8 mouse cellular contexts compared by ENCODE assay signal in the genomic region with DNA sequence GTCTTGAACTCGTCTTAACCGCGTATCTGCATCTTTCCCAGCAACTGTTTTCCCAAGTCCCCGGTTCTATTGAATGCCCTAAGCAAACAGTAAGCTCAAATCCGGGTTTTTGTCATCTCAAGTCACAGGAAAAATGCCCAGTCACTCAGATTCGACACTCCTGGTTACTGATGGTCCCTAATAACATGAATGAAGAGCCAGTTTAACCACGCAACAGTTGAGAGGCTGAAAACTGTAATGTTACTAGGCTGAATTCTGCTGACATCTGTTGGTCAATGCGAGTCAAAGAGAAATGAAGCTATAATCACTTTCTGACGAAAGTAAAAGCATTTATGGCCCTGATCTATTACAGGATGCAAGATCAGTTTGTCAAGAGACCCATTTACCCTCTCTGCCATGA. TPM values are rescaled to one million over a fixed set of nuclear protein-coding genes. Genes with fewer than 3 reads are reported as not detected.
A peak's percentile ranks its signal among the peaks of the same experiment; 100 is the strongest.
DNase-seq lines count a peak whose midpoint lies in the region; ATAC-seq lines count a peak whose summit lies in the region.

No protein-coding gene starts in this region.

- H3K27ac ChIP-seq in forebrain, embryonic 16.5 days (ENCODE audit: low read length), result peak overlapping the region; percentile 91
- H3K27ac ChIP-seq in limb, embryonic 12.5 days, result peak overlapping the region; percentile 97
- H3K27ac ChIP-seq in neural tube, embryonic 12.5 days, result peak overlapping the region; percentile 75

- DNase-seq in frontal cortex, postnatal 10 days (ENCODE audit: low spot score in 2 of 2), result no peak
- peak; percentile 18 for DNase-seq in thymus, postnatal 0 days (ENCODE audit: low spot score)
- no peak for DNase-seq in thymus, adult 18-20 months
- DNase-seq in adrenal gland, adult 18-20 months (ENCODE audit: low spot score in 2 of 2), result no peak

- H3K9ac ChIP-seq in forebrain, embryonic 16.5 days (replicated peaks; ENCODE audit: low read depth, low read length), result peak overlapping the region; percentile 86
- peak overlapping the region; percentile 86 for H3K9ac ChIP-seq in limb, embryonic 12.5 days (replicated peaks)
- peak overlapping the region; percentile 76 for H3K9ac ChIP-seq in neural tube, embryonic 12.5 days

- ATAC-seq in frontal cortex, adult (ENCODE audit: low TSS enrichment), result peak; percentile 33
- no peak for ATAC-seq in forebrain, embryonic 16.5 days
- no peak for ATAC-seq in limb, embryonic 12.5 days (ENCODE audit: insufficient number of reproducible peaks, insufficient read depth, low FRiP score, low TSS enrichment, low read depth)
- ATAC-seq in neural tube, embryonic 12.5 days (ENCODE audit: low FRiP score, low read depth), result no peak

- peaks cover 35% of the 10 kb centered on the region for H3K4me1 ChIP-seq in forebrain, embryonic 16.5 days (replicated peaks; ENCODE audit: control insufficient read depth, insufficient read depth, low read length)
- H3K4me1 ChIP-seq in limb, embryonic 12.5 days (replicated peaks), result peaks cover 17% of the 10 kb centered on the region
- H3K4me1 ChIP-seq in neural tube, embryonic 12.5 days, result peaks cover 26% of the 10 kb centered on the region; the same call in 1 of the 2 replicates

- 7% methylated on average over 9 of the region's 9 CpGs for WGBS in forebrain, embryonic 16.5 days
- 9% methylated on average over 9 of the region's 9 CpGs for WGBS in limb, embryonic 12.5 days
- WGBS in neural tube, embryonic 12.5 days, result 8% methylated on average over 9 of the region's 9 CpGs

- H3K4me3 ChIP-seq in forebrain, embryonic 16.5 days (replicated peaks; ENCODE audit: low read length), result peak overlapping the region; percentile 64
- peak overlapping the region; percentile 85 for H3K4me3 ChIP-seq in limb, embryonic 12.5 days (replicated peaks)
- H3K4me3 ChIP-seq in neural tube, embryonic 12.5 days, result peak overlapping the region; percentile 70

- peaks cover 18% of the 10 kb centered on the region for H3K36me3 ChIP-seq in forebrain, embryonic 16.5 days (ENCODE audit: control insufficient read depth, insufficient read depth)
- H3K36me3 ChIP-seq in limb, embryonic 12.5 days, result peaks cover 36% of the 10 kb centered on the region
- peaks cover 26% of the 10 kb centered on the region for H3K36me3 ChIP-seq in neural tube, embryonic 12.5 days

- H3K27me3 ChIP-seq in forebrain, embryonic 16.5 days (replicated peaks; ENCODE audit: control insufficient read depth, insufficient read depth, low read length), result no peaks in the 10 kb centered on the region
- no peaks in the 10 kb centered on the region for H3K27me3 ChIP-seq in limb, embryonic 12.5 days
- no peaks in the 10 kb centered on the region for H3K27me3 ChIP-seq in neural tube, embryonic 12.5 days (replicated peaks)

- no peaks in the 10 kb centered on the region for H3K9me3 ChIP-seq in forebrain, embryonic 16.5 days (ENCODE audit: control insufficient read depth, low read length)
- no peaks in the 10 kb centered on the region for H3K9me3 ChIP-seq in limb, embryonic 12.5 days
- no peaks in the 10 kb centered on the region for H3K9me3 ChIP-seq in neural tube, embryonic 12.5 days

- H3K4me2 ChIP-seq in forebrain, embryonic 16.5 days (ENCODE audit: low read length), result peak overlapping the region; percentile 84
- H3K4me2 ChIP-seq in limb, embryonic 12.5 days, result peak overlapping the region; percentile 74
- H3K4me2 ChIP-seq in neural tube, embryonic 12.5 days (replicated peaks), result peak overlapping the region; percentile 82

RNA-seq across cellular contexts. Expression of gene Zfp426, which starts 0.7 kb away (rescaled TPM):
- 14.7 and 18.1 TPM in 2 replicates for polyA plus RNA-seq in thymus, postnatal 0 days (2015; fragmentation: Nextera tagmentation; extraction: Ambion mirVana)
- 35.7 and 36.7 TPM in 2 replicates for polyA plus RNA-seq in forebrain, embryonic 16.5 days (2015; fragmentation: Nextera tagmentation; extraction: Ambion mirVana)
- 21.4 and 22.8 TPM in 2 replicates for polyA plus RNA-seq in limb, embryonic 12.5 days (2016; fragmentation: Nextera tagmentation; extraction: Ambion mirVana)
- 30.3 and 31.3 TPM in 2 replicates for polyA plus RNA-seq in neural tube, embryonic 12.5 days (2016; fragmentation: Nextera tagmentation; extraction: Ambion mirVana)
- total RNA-seq in adrenal gland, adult 18-20 months (2021), result 10 to 100 TPM; 20.4 to 20.9 TPM

RNA-seq across cellular contexts. Expression of gene Zfp266, which starts 27.9 kb away (rescaled TPM):
- polyA plus RNA-seq in thymus, postnatal 0 days (2015; fragmentation: Nextera tagmentation; extraction: Ambion mirVana), result 52.5 and 69.8 TPM in 2 replicates
- polyA plus RNA-seq in forebrain, embryonic 16.5 days (2015; fragmentation: Nextera tagmentation; extraction: Ambion mirVana), result 173 and 186 TPM in 2 replicates
- polyA plus RNA-seq in limb, embryonic 12.5 days (2016; fragmentation: Nextera tagmentation; extraction: Ambion mirVana), result 160 and 170 TPM in 2 replicates
- polyA plus RNA-seq in neural tube, embryonic 12.5 days (2016; fragmentation: Nextera tagmentation; extraction: Ambion mirVana), result 142 and 146 TPM in 2 replicates
- 10 to 100 TPM; 31.0 to 34.2 TPM for total RNA-seq in adrenal gland, adult 18-20 months (2021)

RNA-seq across cellular contexts. Expression of gene Zfp26, which starts 33.3 kb away (rescaled TPM):
- polyA plus RNA-seq in thymus, postnatal 0 days (2015; fragmentation: Nextera tagmentation; extraction: Ambion mirVana), result 15.4 and 16.3 TPM in 2 replicates
- 21.8 and 26.9 TPM in 2 replicates for polyA plus RNA-seq in forebrain, embryonic 16.5 days (2015; fragmentation: Nextera tagmentation; extraction: Ambion mirVana)
- 33.9 and 35.0 TPM in 2 replicates for polyA plus RNA-seq in limb, embryonic 12.5 days (2016; fragmentation: Nextera tagmentation; extraction: Ambion mirVana)
- 25.5 and 25.6 TPM in 2 replicates for polyA plus RNA-seq in neural tube, embryonic 12.5 days (2016; fragmentation: Nextera tagmentation; extraction: Ambion mirVana)
- total RNA-seq in adrenal gland, adult 18-20 months (2021), result 10 to 100 TPM; 15.5 to 17.3 TPM
